Mouse (Mus musculus) limb, embryonic 11.5 days (tissue): ENCODE data around the gene Cngb1. TPM values are rescaled to one million over a fixed set of nuclear protein-coding genes. Genes with fewer than 3 reads are reported as not detected.

ENCODE experiments used
- ATAC-seq: fragments of 200-750 bp; cut with Nextera tagmentation; 2 replicates; pipeline ENCODE4 v1.8.0; 2017; ENCODE audit warnings: low read depth; ENCODE audit not compliant: insufficient number of reproducible peaks, low FRiP score, low TSS enrichment
- DNase-seq: peaks from one replicate; pipeline ENCODE4 v3.0.0-alpha.2; 2015; ENCODE audit warnings: low spot score
- H3K27ac ChIP-seq: fragments of 300-500 bp; sonication (generic); replicated peaks from 2 replicates; pipeline ENCODE4 v1.5.1; 2014; ENCODE audit warnings: low read depth, mild to moderate bottlenecking, low read length
- H3K27me3 ChIP-seq: fragments of 300-500 bp; sonication (generic); 2 replicates; pipeline ENCODE4 v1.6.1; 2014; ENCODE audit warnings: mild to moderate bottlenecking, low read length, mixed read lengths; ENCODE audit not compliant: control insufficient read depth, insufficient read depth
- H3K36me3 ChIP-seq: fragments of 300-500 bp; sonication (generic); 2 replicates; pipeline ENCODE4 v1.6.1; 2014; ENCODE audit warnings: mild to moderate bottlenecking, low read length, moderate library complexity, mixed read lengths; ENCODE audit not compliant: control insufficient read depth, insufficient read depth
- H3K4me1 ChIP-seq: fragments of 300-500 bp; sonication (generic); 2 replicates; pipeline ENCODE4 v1.6.1; 2014; ENCODE audit warnings: low read length, mixed read lengths; ENCODE audit not compliant: control insufficient read depth, insufficient read depth
- H3K4me2 ChIP-seq: fragments of 300-500 bp; sonication (generic); 2 replicates; pipeline ENCODE4 v1.6.1; 2014; ENCODE audit warnings: low read depth, mild to moderate bottlenecking, moderate library complexity; ENCODE audit not compliant: severe bottlenecking
- H3K4me3 ChIP-seq: fragments of 300-500 bp; sonication (generic); 2 replicates; pipeline ENCODE4 v1.5.1; 2014; ENCODE audit warnings: low read depth, low read length
- H3K9ac ChIP-seq: fragments of 300-500 bp; sonication (generic); 2 replicates; pipeline ENCODE4 v1.6.1; 2014; ENCODE audit warnings: mild to moderate bottlenecking, low read length
- H3K9me3 ChIP-seq: fragments of 300-500 bp; sonication (generic); 2 replicates; pipeline ENCODE4 v1.6.1; 2016; ENCODE audit warnings: low read length; ENCODE audit not compliant: control insufficient read depth
- WGBS: fragments of 180-500 bp; shearing (Covaris S2); extraction: QIAGEN DNeasy Blood & Tissue Kit; methylation state at CpG from one replicate; pipeline ENCODE4 v1.1.7; 2014; 5-methylcytosine and 5-hydroxymethylcytosine counted together
- polyA plus RNA-seq: library from polyadenylated mRNA; unstranded; fragments of >200 nt; fragmentation: Nextera tagmentation; extraction: Ambion mirVana; gene quantifications from 2 replicates; pipeline ENCODE4 v1.2.1, GENCODE M21; 2014

The Cngb1 gene
- polyA plus RNA-seq, 1 experiment from 2014 or later, result not detected

DNA sequence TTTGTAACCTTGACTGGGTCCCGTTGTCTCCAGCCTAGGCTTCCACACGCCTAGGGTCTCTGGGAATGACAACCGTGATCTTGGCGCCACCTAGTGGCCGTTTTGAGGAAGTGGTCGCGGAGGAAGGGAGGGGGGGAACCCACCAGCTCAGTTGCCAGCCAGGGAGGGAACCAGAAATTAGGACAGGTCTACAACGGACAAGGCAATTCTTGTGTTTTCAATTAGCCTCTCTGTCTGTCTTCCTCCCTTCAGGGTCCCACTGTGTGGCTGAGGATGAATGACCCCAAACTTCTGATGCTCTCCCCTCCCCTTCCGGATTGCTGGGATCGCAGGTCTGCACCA lies 102.4 kb downstream of the Cngb1 start:
- H3K4me1 ChIP-seq, result no peaks in the 10 kb centered on the region
- H3K9me3 ChIP-seq, result no peaks in the 10 kb centered on the region
- no peaks in the 10 kb centered on the region for H3K36me3 ChIP-seq
- no peak overlapping the region for H3K4me2 ChIP-seq
- DNase-seq (peak; percentile 85), ATAC-seq (peak; percentile 82)
- WGBS, result 16% methylated on average over 10 of the region's 10 CpGs
- H3K9ac ChIP-seq, result no peak overlapping the region
- no peaks in the 10 kb centered on the region for H3K27me3 ChIP-seq
- no peak overlapping the region for H3K4me3 ChIP-seq
- no peak overlapping the region for H3K27ac ChIP-seq

DNA sequence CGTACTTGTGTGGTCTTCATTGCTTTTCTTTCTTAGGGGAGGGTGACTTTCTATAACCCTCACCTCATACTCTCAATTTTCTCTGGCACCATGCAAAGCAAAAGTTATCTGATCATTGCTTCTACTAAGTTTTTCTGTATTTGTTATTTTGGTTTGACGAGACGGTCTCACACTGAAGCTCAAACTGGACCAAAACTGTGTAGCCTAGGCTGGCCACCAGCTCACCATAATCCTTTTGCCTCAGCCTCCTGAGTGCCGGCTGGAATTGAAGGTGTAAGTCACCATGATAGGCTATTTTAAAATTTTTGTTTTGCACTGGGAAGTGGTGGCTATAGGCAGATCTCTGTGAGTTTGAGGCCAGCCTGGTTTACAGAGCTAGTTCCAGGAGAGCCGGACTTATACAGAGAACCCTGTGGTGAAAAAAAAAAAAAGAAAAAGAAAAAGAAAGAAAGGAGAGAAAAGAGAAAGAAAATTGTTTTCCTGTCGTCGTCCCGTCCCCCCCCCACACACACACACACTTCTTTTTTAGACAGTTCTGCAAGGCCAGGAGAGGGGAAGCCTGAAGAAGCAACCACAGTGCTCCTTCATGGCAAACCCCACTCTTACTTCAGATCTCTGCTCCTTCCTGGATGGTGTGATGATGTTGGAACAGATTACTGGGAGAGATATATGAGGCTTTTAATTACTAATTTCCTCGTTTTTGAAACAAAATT lies 102.9 kb downstream of the Cngb1 start:
- no peaks in the 10 kb centered on the region for H3K36me3 ChIP-seq
- no peaks in the 10 kb centered on the region for H3K9me3 ChIP-seq
- H3K4me1 ChIP-seq, result no peaks in the 10 kb centered on the region
- DNase-seq, result no peak
- no peak overlapping the region for H3K27ac ChIP-seq
- peak; percentile 40; the same call in 1 of the 2 replicates for ATAC-seq
- H3K27me3 ChIP-seq, result no peaks in the 10 kb centered on the region
- H3K9ac ChIP-seq, result no peak overlapping the region
- H3K4me3 ChIP-seq, result no peak overlapping the region
- no peak overlapping the region for H3K4me2 ChIP-seq
- 48% methylated on average over 9 of the region's 9 CpGs for WGBS

DNA sequence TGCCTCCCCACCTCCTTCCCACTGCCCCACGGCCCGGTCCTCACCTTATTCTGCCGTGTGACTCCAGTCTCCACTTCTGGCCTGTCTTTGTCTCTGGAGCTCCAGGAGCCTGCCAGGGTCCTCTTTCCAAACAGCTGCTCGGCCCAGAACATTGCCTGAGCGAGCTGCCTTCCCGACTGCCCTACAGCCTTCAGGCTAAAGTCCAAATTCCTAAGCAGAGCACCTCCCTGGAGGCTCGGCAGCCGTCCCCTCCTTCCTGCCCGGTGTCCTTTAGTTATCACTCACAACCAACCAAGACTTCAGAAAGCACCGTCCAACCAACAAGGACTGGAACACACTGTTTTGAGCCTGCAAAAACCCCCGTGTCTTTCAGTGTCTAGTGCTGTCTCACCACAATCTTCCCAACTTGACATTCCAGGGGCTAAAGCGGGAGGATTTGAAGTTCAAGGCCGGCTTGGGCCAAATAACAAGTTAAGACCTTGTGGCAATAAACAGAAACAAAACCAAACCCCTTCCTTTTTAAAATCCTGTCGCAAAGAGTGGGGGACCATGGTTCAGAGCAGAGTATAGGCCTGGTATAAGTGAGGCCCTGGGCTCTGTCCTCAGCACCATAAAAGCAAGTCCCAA lies 103.6 kb downstream of the Cngb1 start, which contains the start of gene Kifc3:
Gene Kifc3, minus strand, starts transcription at position 164 of the 627 bp plus-strand sequence.
- DNase-seq, result no peak
- WGBS, result 68% methylated on average over 14 of the region's 14 CpGs
- H3K27ac ChIP-seq, result no peak within 1 kb of the TSS

DNA sequence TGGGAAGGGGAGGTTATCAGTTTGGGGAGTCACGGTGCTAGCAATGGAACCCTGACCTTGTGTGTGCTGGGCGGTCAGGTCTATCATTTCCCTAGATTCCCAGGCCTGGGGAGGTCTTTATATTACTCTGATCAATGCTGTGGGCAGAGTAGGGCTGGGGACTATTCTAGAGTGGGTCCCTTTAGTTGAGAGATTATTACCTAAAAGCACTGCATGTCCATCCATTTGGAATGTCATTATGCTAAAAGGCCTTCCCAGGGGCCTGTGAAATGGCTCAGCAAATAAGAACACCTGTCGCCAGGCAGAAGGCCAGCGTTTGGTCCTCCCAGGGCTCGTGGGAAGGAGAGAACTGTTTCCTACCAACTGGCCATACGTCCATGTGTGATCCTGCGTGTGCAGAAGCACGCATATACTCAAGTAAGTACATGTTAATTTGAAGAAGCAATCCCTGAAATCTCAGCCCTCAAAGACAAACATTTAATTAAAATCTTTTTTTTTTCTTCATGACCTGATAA lies 104.3 kb downstream of the Cngb1 start:
- H3K9ac ChIP-seq, result no peak overlapping the region
- WGBS, result 78% methylated on average over 8 of the region's 8 CpGs
- no peaks in the 10 kb centered on the region for H3K4me1 ChIP-seq
- no peaks in the 10 kb centered on the region for H3K9me3 ChIP-seq
- H3K27ac ChIP-seq, result no peak overlapping the region
- H3K27me3 ChIP-seq, result no peaks in the 10 kb centered on the region
- H3K4me2 ChIP-seq, result no peak overlapping the region
- ATAC-seq, result no peak
- H3K36me3 ChIP-seq, result no peaks in the 10 kb centered on the region
- no peak for DNase-seq
- H3K4me3 ChIP-seq, result no peak overlapping the region

More for the DNA sequence above, 103.6 kb downstream of the Cngb1 start, which contains the start of gene Kifc3:
- no peak within 1 kb of the TSS for H3K4me3 ChIP-seq
- H3K36me3 ChIP-seq, result no peaks in the 10 kb centered on the region
- H3K27me3 ChIP-seq, result no peaks in the 10 kb centered on the region
- H3K9ac ChIP-seq, result no peak within 1 kb of the TSS
- no peak within 1 kb of the TSS for H3K4me2 ChIP-seq
- no peaks in the 10 kb centered on the region for H3K9me3 ChIP-seq
- ATAC-seq, result no peak
- no peaks in the 10 kb centered on the region for H3K4me1 ChIP-seq

DNA sequence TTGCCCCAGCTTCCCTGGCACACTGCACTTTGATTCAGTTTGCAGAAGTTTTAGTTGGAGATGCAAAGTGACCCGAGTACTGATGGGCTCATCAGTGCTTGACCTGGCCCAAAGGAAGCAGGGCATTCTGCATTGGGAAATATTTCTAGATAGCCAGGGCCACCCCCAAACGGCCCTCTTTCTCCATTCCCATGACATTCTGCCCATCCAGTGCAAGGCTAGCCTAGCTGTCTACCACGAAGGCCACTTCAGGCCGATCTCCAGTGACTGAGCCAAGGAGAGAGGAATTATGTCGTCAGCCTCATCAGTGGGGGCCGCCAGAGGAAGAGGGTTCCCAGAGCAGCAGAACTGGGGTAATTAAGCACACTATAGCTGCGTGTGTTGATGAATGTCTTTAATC lies 104.9 kb downstream of the Cngb1 start:
- Histone ChIP-seq H3K9me3 (no peaks in the 10 kb centered on the region), H3K27ac (no peak overlapping the region), H3K36me3 (no peaks in the 10 kb centered on the region), H3K9ac (no peak overlapping the region), H3K4me2 (no peak overlapping the region), H3K27me3 (no peaks in the 10 kb centered on the region), H3K4me1 (no peaks in the 10 kb centered on the region), H3K4me3 (no peak overlapping the region)
- DNase-seq (no peak), ATAC-seq (no peak)
- WGBS, result 63% methylated on average over 7 of the region's 7 CpGs

DNA sequence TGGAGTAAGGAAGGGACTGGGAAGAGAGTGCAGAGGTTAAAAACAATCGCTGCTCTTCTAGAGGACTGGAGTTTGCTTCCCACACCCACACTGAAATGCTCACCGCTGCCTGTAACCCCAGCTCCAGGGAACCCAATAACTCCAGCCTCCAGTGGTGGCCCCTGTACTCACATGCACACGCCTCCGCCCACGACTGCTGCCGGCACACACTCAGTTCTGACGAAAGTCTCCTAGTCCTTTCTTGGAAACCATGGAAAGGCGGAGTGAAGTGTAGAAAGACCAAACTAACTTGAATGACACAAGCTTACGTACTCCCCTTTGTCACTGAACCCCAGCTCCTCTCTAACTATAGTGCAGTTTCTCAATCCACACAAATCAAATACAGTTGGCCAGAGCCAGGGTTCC lies 106.4 kb downstream of the Cngb1 start:
- no peak for DNase-seq
- no peak overlapping the region for H3K27ac ChIP-seq
- H3K27me3 ChIP-seq, result no peaks in the 10 kb centered on the region
- no peak overlapping the region for H3K9ac ChIP-seq
- H3K4me3 ChIP-seq, result no peak overlapping the region
- no peaks in the 10 kb centered on the region for H3K36me3 ChIP-seq
- no peak for ATAC-seq
- H3K4me1 ChIP-seq, result no peaks in the 10 kb centered on the region
- WGBS, result 80% methylated on average over 9 of the region's 9 CpGs
- H3K9me3 ChIP-seq, result no peaks in the 10 kb centered on the region
- no peak overlapping the region for H3K4me2 ChIP-seq

DNA sequence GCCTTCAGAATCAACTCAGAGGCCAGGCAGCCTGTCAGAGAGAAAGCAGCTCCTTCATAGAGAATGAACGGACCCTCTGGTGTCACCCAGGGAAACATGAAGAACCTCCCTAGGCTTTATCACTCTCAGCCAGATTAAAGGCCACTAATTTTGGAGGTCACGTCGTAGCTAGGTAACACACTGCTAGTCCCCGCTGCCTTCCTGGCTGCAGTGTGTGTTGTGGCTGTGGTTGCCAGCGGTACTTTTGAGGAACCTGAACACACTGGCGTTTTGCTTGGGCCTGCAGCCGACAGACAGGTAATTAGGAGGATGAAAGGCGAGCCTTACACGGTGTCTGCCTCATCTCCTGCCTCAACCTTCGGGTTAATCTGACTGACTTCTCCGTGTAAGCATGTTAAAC lies 110.7 kb downstream of the Cngb1 start:
- H3K9me3 ChIP-seq, result no peaks in the 10 kb centered on the region
- ATAC-seq (no peak), DNase-seq (no peak)
- no peak overlapping the region for H3K4me2 ChIP-seq
- no peaks in the 10 kb centered on the region for H3K36me3 ChIP-seq
- no peaks in the 10 kb centered on the region for H3K4me1 ChIP-seq
- H3K27me3 ChIP-seq, result no peaks in the 10 kb centered on the region
- H3K4me3 ChIP-seq, result no peak overlapping the region
- no peak overlapping the region for H3K9ac ChIP-seq
- 55% methylated on average over 11 of the region's 11 CpGs for WGBS
- H3K27ac ChIP-seq, result no peak overlapping the region

DNA sequence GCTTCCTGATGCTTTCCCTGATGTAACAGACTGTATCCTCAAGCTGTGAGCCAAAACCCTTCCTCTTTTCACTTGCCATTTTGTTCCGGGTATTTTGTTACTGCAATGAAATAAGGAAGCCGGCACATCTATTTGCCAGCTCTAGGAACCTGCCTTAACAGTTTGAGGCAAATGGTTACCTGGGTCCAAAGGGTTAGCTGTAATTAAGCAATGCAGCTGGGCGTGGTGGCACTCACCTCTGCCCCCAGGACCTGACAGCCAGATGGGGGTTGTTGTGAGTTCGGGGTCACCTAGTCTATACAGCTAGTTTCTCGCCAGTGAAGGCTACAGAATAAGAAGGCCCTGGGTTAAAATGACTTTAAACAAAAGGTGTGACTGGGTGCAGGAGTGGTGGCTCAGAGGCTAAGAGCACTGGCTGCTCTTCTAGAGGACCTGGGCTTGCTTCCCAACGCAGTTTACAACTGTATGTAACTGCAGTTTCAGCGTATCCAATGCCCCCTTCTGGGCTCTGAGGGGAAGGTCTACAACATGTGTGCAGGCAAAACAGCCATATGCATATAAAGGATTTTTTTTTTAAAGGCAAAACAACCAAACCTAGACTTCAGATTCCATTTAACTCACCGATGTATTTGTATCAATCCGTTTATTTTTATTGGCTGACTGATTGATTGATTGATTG lies 114.7 kb downstream of the Cngb1 start:
- H3K4me2 ChIP-seq, result no peak overlapping the region
- no peaks in the 10 kb centered on the region for H3K4me1 ChIP-seq
- no peaks in the 10 kb centered on the region for H3K36me3 ChIP-seq
- no peak overlapping the region for H3K9ac ChIP-seq
- ATAC-seq (no peak), DNase-seq (no peak)
- no peak overlapping the region for H3K27ac ChIP-seq
- no peaks in the 10 kb centered on the region for H3K9me3 ChIP-seq
- no peak overlapping the region for H3K4me3 ChIP-seq
- 83% methylated on average over 9 of the region's 9 CpGs for WGBS
- H3K27me3 ChIP-seq, result no peaks in the 10 kb centered on the region
